Mouse (Mus musculus): ENCODE measurements around the gene Tldc2.

DNA sequence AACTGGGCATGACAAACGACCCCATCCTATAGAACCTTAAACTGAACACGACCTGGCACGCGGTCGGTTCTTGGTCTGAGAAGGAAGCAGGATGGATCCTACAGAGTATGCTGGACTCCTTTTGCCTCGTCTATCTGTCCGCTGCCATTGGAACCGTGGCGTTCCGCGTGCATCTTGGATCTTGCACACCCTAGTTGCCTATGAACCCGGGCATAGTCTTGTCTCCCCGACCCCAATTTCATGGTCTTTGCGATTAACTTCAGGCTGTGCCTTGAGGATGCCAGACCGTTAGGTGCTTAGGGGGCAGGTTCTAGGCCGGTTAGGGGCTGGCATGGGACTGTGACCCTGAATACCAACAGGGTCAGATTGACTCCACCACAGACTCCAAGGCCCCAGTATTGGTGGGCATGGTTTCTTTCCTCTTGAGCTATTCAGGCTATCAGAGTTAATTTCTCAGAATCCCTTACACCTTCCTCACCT, 7.1 kb upstream of the Tldc2 start:
- TF ChIP-seq CHD1 (IDR thresholded peaks at IDR 0.05; ENCODE audit: low read depth, low read length), result no peak
- TF ChIP-seq CTCF (conservative IDR thresholded peaks at IDR 0.05 in 1 of 2, IDR thresholded peaks at IDR 0.05 in 1 of 2; ENCODE audit: low read depth in 2 of 2, low read length in 2 of 2), result no peak
- TF ChIP-seq MXI1 (IDR thresholded peaks at IDR 0.05; ENCODE audit: low read depth, low read length), result no peak
- no peak for TF ChIP-seq POLR2A (IDR thresholded peaks at IDR 0.05; ENCODE audit: low read depth, low read length)
- TF ChIP-seq CHD2 (IDR thresholded peaks at IDR 0.05; ENCODE audit: low read length), result no peak

All from CH12.LX (cell line).